Mouse (Mus musculus) small intestine, adult 2 months (tissue): ENCODE results near the gene Ddrgk1.

Experiments
- CTCF ChIP-seq: fragments of 200-500 bp; IDR thresholded peaks from 2 replicates; pipeline ENCODE4 v1.5.1; 2012; ENCODE audit warnings: low read depth, mild to moderate bottlenecking, control low read depth, inconsistent platforms, low read length, moderate library complexity, mixed read lengths; ENCODE audit not compliant: insufficient replicate concordance, insufficient read length; ENCODE audit errors: extremely low read depth
- POLR2A ChIP-seq: fragments of 200-500 bp; IDR thresholded peaks from 2 replicates; pipeline ENCODE4 v1.6.1; 2012; ENCODE audit warnings: low read depth, mild to moderate bottlenecking, control low read depth, inconsistent platforms, low read length, moderate library complexity

DNA sequence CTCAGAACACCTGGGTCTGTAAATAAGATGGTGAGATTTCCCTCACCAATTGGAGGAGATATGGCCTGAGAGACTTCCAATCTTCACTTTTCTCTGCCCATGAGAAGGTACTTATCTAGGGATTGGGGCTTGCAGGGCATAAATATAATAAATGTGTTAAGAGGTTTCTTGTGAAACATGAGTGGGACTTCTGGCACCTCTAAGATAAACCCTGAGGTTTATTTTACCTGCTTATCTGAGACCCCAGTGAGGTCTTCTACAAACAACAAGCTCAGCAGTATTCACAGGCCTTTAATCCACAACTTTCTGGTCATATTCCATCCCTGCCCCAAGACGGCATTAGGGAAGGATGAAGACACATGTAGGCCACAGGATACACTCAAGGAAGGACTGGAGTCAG, 10.7 kb downstream of the Ddrgk1 start:
- TF ChIP-seq POLR2A (no peak), CTCF (no peak)
